In genomic region chr1:58564981-58565380, GRCm38 (mm10) we compare ENCODE assay signal across 24 mouse cellular contexts. TPM values are rescaled to one million over a fixed set of nuclear protein-coding genes. Genes with fewer than 3 reads are reported as not detected.
DNase-seq lines count a peak whose midpoint lies in the region; ATAC-seq and TF ChIP-seq lines count a peak whose summit lies in the region.
"Had no signal": no experiment of that assay in that cellular context is flagged by ENCODE, and none has a peak within 500 bp of the region (broad histone marks: within the 10 kb centered on the region; RNA-seq: fewer than 3 reads in every experiment).

No protein-coding gene starts in this region.

- no peak for ATAC-seq in kidney, embryonic 14.5 days (ENCODE audit: low FRiP score, low TSS enrichment)
- ATAC-seq in kidney, postnatal 0 days (replicated peaks; ENCODE audit: low FRiP score, low read depth): no peak
- ATAC-seq: activated CD4-positive, CD25-positive, alpha-beta regulatory T cell, adult 4 months; CD4-positive, CD25-positive, alpha-beta regulatory T cell, adult 4 months; forebrain, embryonic 13.5 days; forebrain, embryonic 15.5 days; Patski had no signal

- TF ChIP-seq CTCF in kidney, adult 2 months (conservative IDR thresholded peaks at IDR 0.05; ENCODE audit: insufficient read depth, insufficient read length, low read depth, low read length): no peak
- no peak for TF ChIP-seq CTCF in kidney, postnatal 0 days (IDR thresholded peaks at IDR 0.05; ENCODE audit: low read depth)

- H3K4me1 ChIP-seq in kidney, adult 2 months (ENCODE audit: control insufficient read depth, insufficient read depth, low read length): peaks cover 6% of the 10 kb centered on the region
- no peaks in the 10 kb centered on the region for H3K4me1 ChIP-seq in kidney, embryonic 14.5 days (ENCODE audit: control insufficient read depth, insufficient read depth, low read length)
- no peaks in the 10 kb centered on the region for H3K4me1 ChIP-seq in kidney, postnatal 0 days (replicated peaks; ENCODE audit: insufficient read depth, low read length)
- H3K4me1 ChIP-seq: embryonic facial prominence, embryonic 10.5 days; embryonic facial prominence, embryonic 12.5 days; forebrain, embryonic 13.5 days had no signal

- H3K4me2 ChIP-seq in kidney, embryonic 14.5 days (replicated peaks; ENCODE audit: low read depth, low read length): no peak overlapping the region
- H3K4me2 ChIP-seq in kidney, postnatal 0 days (ENCODE audit: low read length): no peak overlapping the region
- H3K4me2 ChIP-seq: embryonic facial prominence, embryonic 12.5 days; forebrain, embryonic 13.5 days; forebrain, embryonic 15.5 days had no signal

- H3K27me3 ChIP-seq in kidney, adult 2 months (replicated peaks; ENCODE audit: control insufficient read depth, insufficient read depth, low read length): no peaks in the 10 kb centered on the region
- H3K27me3 ChIP-seq in kidney, embryonic 14.5 days (ENCODE audit: control insufficient read depth, insufficient read depth, low read length): no peaks in the 10 kb centered on the region
- H3K27me3 ChIP-seq in kidney, postnatal 0 days (ENCODE audit: insufficient read depth, low read length): no peaks in the 10 kb centered on the region
- H3K27me3 ChIP-seq: CH12.LX; embryonic facial prominence, embryonic 12.5 days; forebrain, embryonic 13.5 days; forebrain, embryonic 15.5 days; Patski had no signal

- H3K27ac ChIP-seq in kidney, adult 2 months (ENCODE audit: insufficient read depth, low read depth, low read length): peak overlapping the region; percentile 69
- H3K27ac ChIP-seq in kidney, embryonic 14.5 days (ENCODE audit: low read depth, low read length): no peak overlapping the region
- H3K27ac ChIP-seq in kidney, postnatal 0 days: peak overlapping the region; percentile 50; the same call in 1 of the 2 replicates
- H3K27ac ChIP-seq: embryonic facial prominence, embryonic 10.5 days; embryonic facial prominence, embryonic 12.5 days; forebrain, embryonic 13.5 days; forebrain, embryonic 15.5 days had no signal

- no peak overlapping the region for H3K9ac ChIP-seq in kidney, embryonic 14.5 days (ENCODE audit: low read depth, low read length)
- H3K9ac ChIP-seq in kidney, postnatal 0 days (ENCODE audit: low read depth, low read length): no peak overlapping the region
- H3K9ac ChIP-seq: embryonic facial prominence, embryonic 12.5 days; forebrain, embryonic 13.5 days; forebrain, embryonic 15.5 days had no signal

- no peak overlapping the region for H3K4me3 ChIP-seq in kidney, adult 2 months (ENCODE audit: insufficient read depth, low read depth, low read length)
- no peak overlapping the region for H3K4me3 ChIP-seq in kidney, embryonic 14.5 days (ENCODE audit: low read length)
- no peak overlapping the region for H3K4me3 ChIP-seq in kidney, postnatal 0 days (replicated peaks; ENCODE audit: low read depth, low read length)
- H3K4me3 ChIP-seq: embryonic facial prominence, embryonic 10.5 days; embryonic facial prominence, embryonic 12.5 days; forebrain, embryonic 13.5 days; forebrain, embryonic 15.5 days had no signal

- DNase-seq in kidney, adult 2 months: peak; percentile 70
- peak; percentile 77 for DNase-seq in kidney, adult 9 months
- DNase-seq in kidney, adult 18-20 months: no peak
- peak; percentile 2 for DNase-seq in kidney, postnatal 0 days (ENCODE audit: low spot score)
- DNase-seq in kidney, adult 11 months: no peak
- DNase-seq: adrenal gland, adult 8-10 months; adrenal gland, postnatal 14 days; adrenal gland, postnatal 36 days; B cell, adult 2 months; cerebellum, adult 11-12 months; cerebellum, adult 2 months; cerebellum, adult 9-10 months; cerebellum, postnatal 10 days; cerebellum, postnatal 25 days had no signal

- peaks cover 2% of the 10 kb centered on the region; the same call in 1 of the 2 replicates for H3K36me3 ChIP-seq in kidney, adult 2 months (ENCODE audit: control insufficient read depth, insufficient read depth, low read length)
- 0 out of 2 replicates have a peak, but pooled peaks cover 2% of the 10 kb centered on the region for H3K36me3 ChIP-seq in kidney, embryonic 14.5 days (ENCODE audit: control insufficient read depth, insufficient read depth, low read length)
- H3K36me3 ChIP-seq in kidney, postnatal 0 days (ENCODE audit: insufficient read depth, low read length): 0 out of 2 replicates have a peak, but pooled peaks cover 5% of the 10 kb centered on the region
- H3K36me3 ChIP-seq: embryonic facial prominence, embryonic 12.5 days had no signal

- TF ChIP-seq POLR2A in kidney, adult 2 months (IDR thresholded peaks at IDR 0.05; ENCODE audit: low read depth, low read length): no peak

- 44% methylated on average over 5 of the region's 5 CpGs for WGBS in kidney, adult 2 months
- WGBS in kidney, embryonic 14.5 days: 44% methylated on average over 5 of the region's 5 CpGs
- WGBS in kidney, postnatal 0 days: 41% methylated on average over 5 of the region's 5 CpGs

- H3K9me3 ChIP-seq in kidney, embryonic 14.5 days (ENCODE audit: control insufficient read depth, low read length): no peaks in the 10 kb centered on the region
- H3K9me3 ChIP-seq in kidney, postnatal 0 days (replicated peaks; ENCODE audit: low read length): no peaks in the 10 kb centered on the region
- H3K9me3 ChIP-seq: embryonic facial prominence, embryonic 10.5 days; embryonic facial prominence, embryonic 12.5 days; forebrain, embryonic 13.5 days; forebrain, embryonic 15.5 days; G1E had no signal

RNA-seq across cellular contexts. Expression of gene Fam126b, which starts 21.1 kb away (rescaled TPM):
- polyA plus RNA-seq in kidney, adult 2 months (2012; rRNA removed): 5.3 and 5.4 TPM in 2 replicates
- polyA plus RNA-seq in kidney, embryonic 14.5 days (2014; fragmentation: Nextera tagmentation; extraction: Ambion mirVana): 6.1 and 9.6 TPM in 2 replicates
- polyA plus RNA-seq in kidney, postnatal 0 days (2015; fragmentation: Nextera tagmentation; extraction: Ambion mirVana): 7.5 and 8.0 TPM in 2 replicates

RNA-seq across cellular contexts. Expression of gene Ndufb3, which starts 21.2 kb away (rescaled TPM):
- 116 and 197 TPM in 2 replicates for polyA plus RNA-seq in kidney, adult 2 months (2012; rRNA removed)
- polyA plus RNA-seq in kidney, embryonic 14.5 days (2014; fragmentation: Nextera tagmentation; extraction: Ambion mirVana): 174 and 250 TPM in 2 replicates
- polyA plus RNA-seq in kidney, postnatal 0 days (2015; fragmentation: Nextera tagmentation; extraction: Ambion mirVana): 264 and 295 TPM in 2 replicates

Comparison
In these comparisons a context has a peak if more than half of its experiments do, and no peak if none do; other contexts are left out.
1. DNase-seq: peak in kidney, adult 2 months (single experiment), kidney, adult 9 months (single experiment) and kidney, postnatal 0 days (single experiment); none in kidney, adult 18-20 months (single experiment) and kidney, adult 11 months (single experiment).